19 mouse cellular contexts compared by ENCODE assay signal in the genomic region with DNA sequence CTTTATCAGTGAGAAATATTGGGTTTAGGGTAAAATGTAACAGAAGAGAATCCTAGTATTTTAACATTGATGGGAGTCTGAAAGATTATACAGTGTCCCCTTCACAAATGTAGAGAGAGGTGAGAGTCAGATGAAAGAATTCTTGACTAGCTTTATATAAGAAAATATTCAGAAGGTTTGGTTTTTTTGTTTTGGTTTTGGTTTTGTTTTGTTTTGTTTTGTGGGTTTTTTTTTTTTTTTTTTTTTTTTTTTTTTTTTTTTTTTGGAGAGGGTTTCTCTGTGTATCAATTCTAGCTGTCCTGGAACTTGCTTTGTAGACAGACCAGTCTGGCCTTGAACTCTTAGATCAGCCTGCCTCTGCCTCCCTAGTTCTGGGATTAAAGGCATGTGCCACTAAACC. TPM values are rescaled to one million over a fixed set of nuclear protein-coding genes. Genes with fewer than 3 reads are reported as not detected.
A peak's percentile ranks its signal among the peaks of the same experiment; 100 is the strongest.
DNase-seq lines count a peak whose midpoint lies in the region; ATAC-seq and TF ChIP-seq lines count a peak whose summit lies in the region.
"Had no signal": no experiment of that assay in that cellular context is flagged by ENCODE, and none has a peak within 500 bp of the region (broad histone marks: within the 10 kb centered on the region; RNA-seq: fewer than 3 reads in every experiment).

No protein-coding gene starts in this region.

- no peaks in the 10 kb centered on the region for H3K9me3 ChIP-seq in CH12.LX (replicated peaks; ENCODE audit: low read length)
- no peaks in the 10 kb centered on the region for H3K9me3 ChIP-seq in forebrain, embryonic 13.5 days (replicated peaks)
- H3K9me3 ChIP-seq: embryonic facial prominence, embryonic 10.5 days; embryonic facial prominence, embryonic 12.5 days had no signal

- no peaks in the 10 kb centered on the region for H3K4me1 ChIP-seq in CH12.LX (ENCODE audit: control insufficient read depth in 1 of 2, insufficient read depth in 2 of 2)
- no peaks in the 10 kb centered on the region for H3K4me1 ChIP-seq in forebrain, embryonic 13.5 days
- H3K4me1 ChIP-seq: embryonic facial prominence, embryonic 10.5 days; embryonic facial prominence, embryonic 12.5 days had no signal

- TF ChIP-seq RAD21 in CH12.LX (IDR thresholded peaks at IDR 0.05; ENCODE audit: low read depth, low read length): no peak

- TF ChIP-seq EP300 in CH12.LX (IDR thresholded peaks at IDR 0.05; ENCODE audit: low read length): no peak

- TF ChIP-seq CTCF in CH12.LX (conservative IDR thresholded peaks at IDR 0.05 in 1 of 2, IDR thresholded peaks at IDR 0.05 in 1 of 2; ENCODE audit: low read depth in 2 of 2, low read length in 2 of 2): no peak

- H3K36me3 ChIP-seq in CH12.LX (replicated peaks in 1 of 2; ENCODE audit: control insufficient read depth in 1 of 2, insufficient read depth in 1 of 2, low read length in 1 of 2): peaks cover 3 to 37% of the 10 kb centered on the region in 2 experiments
- H3K36me3 ChIP-seq in forebrain, embryonic 13.5 days (ENCODE audit: poor library complexity, severe bottlenecking): peaks cover 14% of the 10 kb centered on the region; the same call in 1 of the 2 replicates
- H3K36me3 ChIP-seq: embryonic facial prominence, embryonic 12.5 days had no signal

- no peak overlapping the region for H3K27ac ChIP-seq in CH12.LX (ENCODE audit: insufficient read depth, low read depth)
- no peak overlapping the region for H3K27ac ChIP-seq in forebrain, embryonic 13.5 days
- H3K27ac ChIP-seq: embryonic facial prominence, embryonic 10.5 days; embryonic facial prominence, embryonic 12.5 days had no signal

- TF ChIP-seq POLR2A in CH12.LX (IDR thresholded peaks at IDR 0.05; ENCODE audit: low read depth, low read length): no peak

- in situ Hi-C loops in CH12.LX (cut with MboI; ENCODE audit: low pct_ligation_motif_present, low pct_unique_long_range_greater_than_20kb, low sequenced_read_pairs): loop anchor here (25.0 kb wide), 1 partner anchor 1141 kb away; no protein-coding TSS in a partner anchor

- H3K27me3 ChIP-seq in CH12.LX (replicated peaks): no peaks in the 10 kb centered on the region
- H3K27me3 ChIP-seq in forebrain, embryonic 13.5 days: no peaks in the 10 kb centered on the region
- H3K27me3 ChIP-seq: embryonic facial prominence, embryonic 12.5 days had no signal

- no peak overlapping the region for H3K4me3 ChIP-seq in CH12.LX (replicated peaks in 1 of 3; ENCODE audit: low read depth in 2 of 3, low read length in 2 of 3, poor library complexity in 1 of 3)
- H3K4me3 ChIP-seq in forebrain, embryonic 13.5 days: no peak overlapping the region
- H3K4me3 ChIP-seq: embryonic facial prominence, embryonic 10.5 days; embryonic facial prominence, embryonic 12.5 days had no signal

- no peak overlapping the region for H3K9ac ChIP-seq in CH12.LX (ENCODE audit: insufficient read depth, low read depth)
- no peak overlapping the region for H3K9ac ChIP-seq in forebrain, embryonic 13.5 days
- H3K9ac ChIP-seq: embryonic facial prominence, embryonic 12.5 days had no signal

- dilution Hi-C loops in CH12.LX (cut with MboI; ENCODE audit: extremely low pct_ligation_motif_present, extremely low pct_unique_long_range_greater_than_20kb, low sequenced_read_pairs): no loop called here

- H3K4me2 ChIP-seq in CH12.LX (ENCODE audit: insufficient read depth, low read depth, poor library complexity, severe bottlenecking): no peak overlapping the region
- no peak overlapping the region for H3K4me2 ChIP-seq in forebrain, embryonic 13.5 days
- H3K4me2 ChIP-seq: embryonic facial prominence, embryonic 12.5 days had no signal

- H3K79me2 ChIP-seq in CH12.LX (replicated peaks; ENCODE audit: control insufficient read depth, extremely low read depth, insufficient read depth, poor library complexity, severe bottlenecking): no peaks in the 10 kb centered on the region

- peak; percentile 50 for ATAC-seq in CD4-positive, CD25-positive, alpha-beta regulatory T cell, adult 4 months
- peak; percentile 44 for ATAC-seq in activated CD4-positive, CD25-positive, alpha-beta regulatory T cell, adult 4 months
- ATAC-seq in inflammation-experienced regulatory T-cells, adult 6 months: peak; percentile 45
- ATAC-seq in megakaryocyte-erythroid progenitor cell, adult 5-6 weeks (replicated peaks; ENCODE audit: low FRiP score, low TSS enrichment, poor library complexity, severe bottlenecking): no peak
- ATAC-seq in forebrain, embryonic 13.5 days: no peak
- ATAC-seq: forebrain, embryonic 14.5 days; forebrain, embryonic 16.5 days had no signal

- no peak for DNase-seq in CH12.LX (ENCODE audit: extremely low read depth)
- no peak for DNase-seq in thymus, postnatal 25 days
- DNase-seq: adrenal gland, adult 8-10 months; adrenal gland, postnatal 14 days; adrenal gland, postnatal 36 days; cerebellum, adult 11-12 months; cerebellum, adult 2 months; cerebellum, adult 9-10 months; cerebellum, postnatal 10 days; cerebellum, postnatal 25 days had no signal

TF ChIP-seq in CH12.LX, 34 proteins besides CTCF, POLR2A, EP300 and RAD21:
- no peak for TF ChIP-seq JUN (IDR thresholded peaks at IDR 0.05; ENCODE audit: insufficient read depth, low read depth, low read length)
- TF ChIP-seq ZNF384 (IDR thresholded peaks at IDR 0.05; ENCODE audit: low read depth, low read length): peak; percentile 89

RNA-seq across cellular contexts. Expression of gene Depdc1a, which starts 33.3 kb away (rescaled TPM):
- 1 to 10 TPM; 1.7 to 3.0 TPM for polyA plus RNA-seq in CD4-positive, CD25-positive, alpha-beta regulatory T cell, adult 4 months (2017; shearing (Covaris generic))
- total RNA-seq in CH12.LX (2012; rRNA removed) (12.8 and 16.4 TPM in 2 replicates), CH12.LX (2014; rRNA removed) (64.4 and 77.6 TPM in 2 replicates)
- 27.1 and 32.3 TPM in 2 replicates for polyA plus RNA-seq in CH12.LX (2012; ENCODE audit: insufficient read length, low read depth)
- polyA plus RNA-seq in activated CD4-positive, CD25-positive, alpha-beta regulatory T cell, adult 4 months (2017; shearing (Covaris generic)): 10 to 100 TPM in 1 of 2 experiments, 1 to 10 TPM in 1; 7.1 to 11.6 TPM
- polyA plus RNA-seq in inflammation-experienced regulatory T-cells, adult 6 months (2017; shearing (Covaris generic)): 10 to 100 TPM in 1 of 3 experiments, 1 to 10 TPM in 2; 1.7 to 40.0 (median 1.9) TPM
- total RNA-seq in megakaryocyte-erythroid progenitor cell, adult 5-6 weeks (2014; fragmentation: Nextera tagmentation): 13.3 and 15.3 TPM in 2 replicates
- total RNA-seq in megakaryocyte-erythroid progenitor cell, adult 5-6 weeks (2017): 11.8 and 14.4 TPM in 2 replicates
- polyA plus RNA-seq in forebrain, embryonic 13.5 days (2015; fragmentation: Nextera tagmentation; extraction: Ambion mirVana): 19.3 and 20.5 TPM in 2 replicates

Comparison
In these comparisons a context has a peak if more than half of its experiments do, and no peak if none do; other contexts are left out.
1. ATAC-seq: peak in CD4-positive, CD25-positive, alpha-beta regulatory T cell, adult 4 months (single experiment), activated CD4-positive, CD25-positive, alpha-beta regulatory T cell, adult 4 months (single experiment) and inflammation-experienced regulatory T-cells, adult 6 months (single experiment); none in megakaryocyte-erythroid progenitor cell, adult 5-6 weeks (single experiment) and forebrain, embryonic 13.5 days (single experiment).